Mouse (Mus musculus) myocyte (in vitro differentiated cells): ENCODE results near the gene Fam120b.

Source experiments
- CEBPB ChIP-seq: IDR thresholded peaks from 2 replicates; pipeline ENCODE4 v1.6.1; 2011; ENCODE audit warnings: mild to moderate bottlenecking, moderate library complexity; ENCODE audit not compliant: poor library complexity, insufficient read depth, severe bottlenecking
- MAX ChIP-seq: IDR thresholded peaks from one replicate; pipeline ENCODE4 v1.6.1; 2011; ENCODE audit warnings: low read depth, mild to moderate bottlenecking, control low read depth
- USF1 ChIP-seq: IDR thresholded peaks from one replicate; pipeline ENCODE4 v1.6.1; 2011; ENCODE audit warnings: low read depth, mild to moderate bottlenecking, control low read depth, moderate library complexity

GRCm38 (mm10) chr17:15372931-15373652 is 22.9 kb upstream of the Fam120b start:
- TF ChIP-seq CEBPB (no peak), USF1 (no peak), MAX (no peak)
